Mouse (Mus musculus): ENCODE results near the gene Rft1. TPM values are rescaled to one million over a fixed set of nuclear protein-coding genes. Genes with fewer than 3 reads are reported as not detected.

The Rft1 gene
- polyA plus RNA-seq, 1 experiment from 2014 or later: 20.7 TPM

Other genes with a start within 250 kb of the Rft1 start
- gene Dcp1a, start 174.8 kb upstream of the Rft1 start, polyA plus RNA-seq (2015; fragmentation: Nextera tagmentation; extraction: Ambion mirVana): 32.1 and 35.6 TPM in 2 replicates
- 2.9 and 4.7 TPM in 2 replicates for gene Cacna1d, start 162.9 kb upstream of the Rft1 start, polyA plus RNA-seq (2015; fragmentation: Nextera tagmentation; extraction: Ambion mirVana)
- gene Tkt, start 106.0 kb upstream of the Rft1 start, polyA plus RNA-seq (2015; fragmentation: Nextera tagmentation; extraction: Ambion mirVana): 228 and 235 TPM in 2 replicates
- gene Prkcd, start 28.1 kb upstream of the Rft1 start, polyA plus RNA-seq (2015; fragmentation: Nextera tagmentation; extraction: Ambion mirVana): 50.8 and 58.5 TPM in 2 replicates
- 15.3 and 15.5 TPM in 2 replicates for gene Sfmbt1, start 60.5 kb downstream of the Rft1 start, polyA plus RNA-seq (2015; fragmentation: Nextera tagmentation; extraction: Ambion mirVana)
- 30.4 and 32.4 TPM in 2 replicates for gene Tmem110, start 171.2 kb downstream of the Rft1 start, polyA plus RNA-seq (2015; fragmentation: Nextera tagmentation; extraction: Ambion mirVana)
- gene Mustn1, start 224.8 kb downstream of the Rft1 start, polyA plus RNA-seq (2015; fragmentation: Nextera tagmentation; extraction: Ambion mirVana): 13.1 and 13.9 TPM in 2 replicates
- gene Itih4, start 232.1 kb downstream of the Rft1 start, polyA plus RNA-seq (2015; fragmentation: Nextera tagmentation; extraction: Ambion mirVana): 0.06 TPM in 2 replicates

Measured in limb, embryonic 13.5 days (tissue).